Mouse (Mus musculus) olfactory bulb, adult 2 months (tissue): ENCODE measurements around the gene Pik3r1.

Experiments
- CTCF ChIP-seq: fragments of 200-500 bp; IDR thresholded peaks from 2 replicates; pipeline ENCODE4 v1.5.1; 2012; ENCODE audit warnings: low read depth, mild to moderate bottlenecking, low read length, moderate library complexity; ENCODE audit not compliant: insufficient read depth
- POLR2A ChIP-seq: fragments of 200-500 bp; IDR thresholded peaks from 2 replicates; pipeline ENCODE4 v1.6.1; 2012; ENCODE audit warnings: mild to moderate bottlenecking, low read depth, low read length, moderate library complexity; ENCODE audit not compliant: insufficient read depth

DNA sequence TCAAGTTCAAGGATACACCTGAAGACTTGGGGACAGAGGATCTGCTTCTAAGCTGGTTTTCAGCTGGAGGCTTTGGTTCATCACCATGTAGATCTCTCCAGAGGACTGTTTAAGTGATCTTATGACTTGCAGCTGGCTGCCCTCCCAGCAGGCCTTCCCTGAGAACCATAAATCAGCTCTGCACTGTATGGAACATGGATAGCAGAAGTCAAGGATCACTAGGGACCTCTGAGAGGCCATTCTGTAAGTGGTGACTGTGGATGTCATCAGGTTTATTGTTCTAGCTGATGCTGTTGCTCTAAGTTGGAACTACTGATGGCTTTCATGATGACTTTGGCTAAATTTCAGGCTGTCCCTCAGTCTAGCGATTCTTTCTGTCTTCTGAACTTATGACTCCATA lies 105.1 kb downstream of the Pik3r1 start:
- TF ChIP-seq CTCF (no peak), POLR2A (no peak)
